Mouse (Mus musculus) liver, adult 2 months (tissue): ENCODE results near the gene Rab5c.

Experiments
- CTCF ChIP-seq: fragments of 200-500 bp; IDR thresholded peaks from 2 replicates; pipeline ENCODE4 v1.5.1; 2011; ENCODE audit warnings: low read depth, low read length, control low read depth
- POLR2A ChIP-seq: fragments of 200-500 bp; IDR thresholded peaks from 2 replicates; pipeline ENCODE4 v1.6.1; 2011; ENCODE audit warnings: low read length, control low read depth; ENCODE audit not compliant: insufficient read depth; ENCODE audit errors: extremely low read depth

DNA sequence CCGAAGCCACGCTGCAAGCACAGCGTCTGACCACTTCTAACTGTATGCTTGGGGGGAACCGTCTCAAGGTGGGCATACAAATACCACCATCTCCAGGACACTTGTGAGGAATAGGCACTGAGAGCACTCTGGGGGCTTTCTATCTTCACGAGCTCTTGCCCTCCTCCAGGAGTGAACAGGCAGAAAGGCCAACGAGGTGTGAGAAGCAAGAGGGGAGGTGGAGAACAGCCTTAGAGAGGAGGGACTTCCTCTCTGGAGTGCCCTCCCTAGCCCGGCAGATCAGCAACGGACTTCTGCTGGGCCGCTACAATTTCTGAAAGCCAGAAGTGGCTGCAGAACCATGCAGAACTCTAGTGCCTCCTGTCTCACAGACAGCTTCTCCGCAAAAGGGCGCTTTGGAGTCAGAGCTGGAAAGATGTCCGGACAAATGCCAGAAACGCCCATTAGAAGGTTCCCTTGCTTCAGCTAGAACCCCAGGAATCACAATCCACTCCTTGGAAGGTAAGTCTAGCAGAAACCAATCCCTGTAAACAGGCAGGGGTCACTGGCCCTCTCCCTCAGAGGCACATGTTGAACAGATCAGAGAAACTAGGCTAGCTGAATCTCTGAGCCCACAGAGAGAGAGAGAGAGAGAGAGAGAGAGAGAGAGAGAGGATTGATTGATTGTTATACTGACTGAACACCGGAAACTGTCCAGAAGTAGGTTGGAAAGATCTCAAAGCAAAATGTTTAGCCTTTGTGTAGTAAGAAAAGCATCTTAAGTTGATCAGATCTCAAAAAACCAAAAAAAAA, 1.9 kb downstream of the Rab5c start:
- TF ChIP-seq POLR2A (no peak), CTCF (no peak)
